Mouse (Mus musculus) cerebellum, postnatal 14 days (tissue): ENCODE data around the gene Fam71a.
"Not testable (repeated sequence)": the region's sequence is repeated elsewhere in the genome, so short reads cannot be mapped to it uniquely, and the experiment has no call there.

ENCODE experiments used
- DNase-seq, 2 experiments: peaks; one replicate each; pipeline ENCODE4 v3.0.0; 2021; ENCODE audit warnings: mixed read lengths in 2 of 2

Gene Fam71a

DNA sequence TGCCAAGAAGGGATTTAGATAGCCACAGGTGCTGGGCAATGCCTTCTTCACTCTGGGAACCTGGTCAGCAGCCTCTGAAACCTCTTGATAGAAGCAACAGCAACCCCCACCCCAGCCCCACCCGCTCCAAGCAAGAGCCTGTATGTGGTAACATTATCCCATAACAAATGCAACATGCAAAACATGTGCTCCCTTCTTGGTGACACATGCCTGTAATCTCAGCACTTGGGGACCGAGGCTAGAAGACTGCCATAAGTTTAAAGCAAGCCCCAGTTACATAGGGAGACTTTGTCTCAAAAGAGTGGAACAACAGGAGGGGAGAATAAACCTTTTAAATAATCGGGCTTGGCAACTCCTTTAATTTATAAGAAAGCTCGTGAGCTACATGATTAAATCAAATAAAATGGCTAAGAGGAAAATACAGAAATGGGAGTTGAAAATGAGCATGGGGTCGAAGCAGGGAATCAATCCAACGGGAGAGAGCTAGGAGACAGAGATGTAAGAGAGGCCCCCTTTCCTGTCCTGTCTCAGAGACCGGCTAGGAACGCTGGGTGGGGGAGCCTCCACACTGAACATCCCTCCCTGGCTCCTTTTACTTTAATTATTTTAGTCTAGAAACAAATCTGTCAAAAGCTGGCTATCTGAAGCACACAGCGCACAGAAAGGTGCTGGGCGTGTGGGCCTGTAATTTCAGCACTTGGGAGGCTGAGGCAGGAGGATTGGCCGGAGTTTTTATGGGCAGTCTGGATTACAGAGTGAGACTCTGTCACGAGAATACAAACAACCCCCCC is 17.0 kb upstream of the Fam71a start:
- DNase-seq = no peak

DNA sequence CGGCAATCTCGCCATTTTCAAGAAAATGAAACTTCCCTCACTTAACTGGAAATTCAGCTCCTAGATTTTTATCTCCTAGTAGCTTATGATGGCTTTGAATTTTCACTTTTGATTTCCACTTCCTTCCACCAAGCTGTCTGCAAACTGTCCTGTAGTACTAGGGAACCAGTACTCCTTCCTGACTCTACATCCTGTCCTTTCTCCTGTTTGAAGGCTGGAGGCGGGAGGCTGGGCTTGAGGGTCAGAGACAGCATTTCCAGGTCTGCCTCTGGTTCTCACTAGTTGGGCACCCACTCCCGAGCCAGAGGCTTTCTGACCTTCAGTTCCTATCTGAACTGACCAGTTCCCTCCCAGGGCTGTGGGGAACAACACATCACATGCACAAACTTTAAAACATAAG is 15.8 kb upstream of the Fam71a start:
- DNase-seq = no peak

DNA sequence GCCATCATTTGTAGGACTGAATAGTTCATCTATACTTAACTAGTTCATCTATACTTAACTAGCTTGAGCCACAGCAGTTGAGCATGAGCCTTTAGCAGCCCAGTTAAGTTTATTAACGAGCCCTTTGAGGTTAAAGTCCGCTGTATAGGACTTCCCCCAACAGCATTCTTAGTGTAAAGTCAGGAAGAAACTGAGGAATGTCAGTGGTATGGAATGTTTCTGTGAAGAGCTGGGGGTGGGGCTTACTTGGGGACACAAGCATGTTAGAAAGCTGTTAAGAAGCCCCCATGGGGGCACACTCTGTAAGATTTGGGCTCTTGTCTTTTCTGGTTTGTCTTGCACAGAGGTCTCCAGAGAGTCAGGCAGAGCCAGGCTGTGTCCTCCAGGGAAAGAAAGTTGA is 15.2 kb upstream of the Fam71a start:
- no peak for DNase-seq

DNA sequence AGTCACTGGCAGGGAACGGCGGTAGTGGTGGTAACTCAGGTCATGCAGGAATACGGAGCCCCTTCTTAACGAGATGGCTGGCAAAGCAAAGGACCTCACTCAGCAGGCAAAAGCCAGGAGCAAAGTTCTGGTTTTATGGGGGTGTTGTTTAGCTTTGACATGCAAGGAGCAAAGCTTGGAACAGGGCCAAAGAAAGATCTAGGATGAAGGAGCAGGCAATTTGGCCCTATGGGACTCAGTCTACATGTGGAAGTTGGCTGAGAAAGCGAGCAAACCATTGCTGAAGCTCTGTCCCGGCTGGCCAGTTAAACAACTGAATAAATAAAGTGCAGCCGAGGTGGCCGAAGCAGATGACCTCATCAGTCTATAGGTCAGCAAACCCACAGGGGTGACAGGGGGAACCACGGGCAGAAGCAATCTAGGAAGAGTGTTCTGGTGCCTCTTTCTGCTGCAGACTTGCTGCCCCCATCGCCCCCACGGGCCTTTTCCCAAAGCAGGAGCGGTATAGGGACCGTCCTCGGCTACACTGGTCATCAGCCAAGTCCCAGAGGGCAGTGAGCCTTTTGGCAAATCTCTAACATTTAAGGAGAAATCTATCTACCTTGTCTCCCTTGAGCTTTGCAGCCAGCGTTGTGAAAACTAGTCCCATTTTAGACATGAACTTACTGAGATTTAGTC is 14.0 kb upstream of the Fam71a start:
- DNase-seq = no peak

DNA sequence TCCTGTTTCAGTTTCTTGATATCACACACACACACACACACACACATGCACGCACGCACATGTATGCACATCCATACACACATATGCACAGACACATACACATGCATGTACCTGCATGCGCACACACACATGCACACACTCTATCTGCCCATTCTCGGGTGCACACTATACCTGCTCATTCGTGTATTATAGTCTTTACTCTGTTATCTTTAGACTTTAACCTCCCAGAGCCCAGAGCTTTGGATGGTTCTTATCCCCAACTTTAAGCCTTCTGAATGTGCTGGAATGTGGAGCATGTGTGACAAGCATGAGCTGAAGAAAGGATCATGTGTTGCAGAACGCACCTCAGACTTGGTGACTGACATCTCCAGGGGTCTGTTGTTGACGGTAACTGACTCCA is 12.3 kb upstream of the Fam71a start:
- DNase-seq = no peak

- peak; percentile 26 to 33 for DNase-seq
Observed at GRCm38 (mm10) chr1:191172487-191172886, 7.9 kb upstream of the Fam71a start.

DNA sequence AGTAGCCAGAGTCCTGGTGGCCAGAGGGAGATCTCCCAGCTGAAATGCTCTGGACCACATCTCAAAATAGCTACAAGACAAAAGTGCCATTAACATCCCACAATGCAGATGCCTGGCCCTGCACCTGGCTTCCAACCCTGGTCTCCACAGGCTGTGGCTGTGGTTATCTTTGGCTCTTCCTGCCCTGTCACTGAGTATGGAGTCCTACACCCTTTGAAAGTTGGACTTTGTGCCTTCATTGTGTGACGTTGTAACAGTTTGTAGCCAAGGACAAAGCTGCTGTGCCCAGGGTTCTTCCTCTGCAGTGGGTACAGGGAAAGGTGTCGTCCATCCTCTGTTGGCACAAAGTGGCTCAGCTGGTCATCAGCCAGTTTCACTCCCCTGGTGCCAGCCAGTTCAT is 5.8 kb upstream of the Fam71a start:
- DNase-seq = no peak

DNA sequence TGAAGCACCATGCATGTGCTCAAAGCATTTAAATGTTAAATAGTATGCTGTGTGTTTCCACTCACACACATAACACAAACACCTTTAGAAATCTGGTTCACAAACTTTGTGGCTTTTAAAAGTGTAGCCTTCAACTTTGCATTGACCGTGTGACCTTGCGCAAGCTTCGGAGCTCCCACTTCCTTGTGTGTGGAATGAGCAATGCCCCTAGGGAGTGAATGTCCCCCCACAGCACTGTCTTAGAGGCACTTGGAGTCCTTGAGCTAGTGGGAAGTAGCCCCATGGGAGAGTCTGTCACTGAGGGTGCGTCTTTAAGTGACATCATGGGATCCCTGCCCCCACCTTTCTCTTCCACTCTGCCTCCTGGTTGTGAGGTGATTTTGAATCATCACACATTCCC is 1.6 kb upstream of the Fam71a start:
- no peak for DNase-seq

- DNase-seq = no peak
Observed at GRCm38 (mm10) chr1:191154314-191154713, 10.3 kb downstream of the Fam71a start.

- DNase-seq = peak; percentile 53 to 57
Observed at GRCm38 (mm10) chr1:191153052-191153451, 11.6 kb downstream of the Fam71a start.

DNA sequence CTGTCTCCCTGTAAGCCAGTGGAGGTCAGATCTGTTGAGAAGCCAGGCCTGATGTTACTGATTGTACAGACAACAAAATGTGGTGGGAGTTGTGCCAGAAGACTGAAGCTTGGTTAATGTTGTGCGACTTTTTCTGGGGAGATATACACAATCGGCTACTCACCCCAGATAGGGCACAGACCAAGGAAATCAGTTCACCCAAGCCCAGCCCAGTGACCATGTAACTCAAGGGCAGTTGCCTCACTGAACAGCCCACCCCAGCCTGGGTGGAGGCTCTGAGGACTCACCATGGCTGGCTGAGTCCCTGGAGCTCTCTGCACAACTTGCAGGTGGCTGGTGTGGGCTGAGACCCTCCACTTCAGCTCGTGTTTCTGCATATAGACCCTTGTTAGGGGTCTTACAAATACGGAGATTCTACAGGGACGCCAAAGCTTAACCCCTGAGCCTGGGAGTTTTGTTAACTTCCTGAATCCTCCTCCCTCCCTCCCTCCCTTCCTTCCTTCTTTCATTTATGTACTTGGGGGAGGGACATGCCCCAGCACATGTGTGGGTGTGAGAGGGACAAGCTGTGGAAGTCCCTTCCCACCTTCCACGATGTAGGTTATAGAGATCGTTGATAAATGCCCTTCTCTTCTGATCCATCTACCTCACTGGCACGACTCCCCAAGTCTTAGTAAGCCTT is 13.6 kb downstream of the Fam71a start:
- DNase-seq = no peak

DNA sequence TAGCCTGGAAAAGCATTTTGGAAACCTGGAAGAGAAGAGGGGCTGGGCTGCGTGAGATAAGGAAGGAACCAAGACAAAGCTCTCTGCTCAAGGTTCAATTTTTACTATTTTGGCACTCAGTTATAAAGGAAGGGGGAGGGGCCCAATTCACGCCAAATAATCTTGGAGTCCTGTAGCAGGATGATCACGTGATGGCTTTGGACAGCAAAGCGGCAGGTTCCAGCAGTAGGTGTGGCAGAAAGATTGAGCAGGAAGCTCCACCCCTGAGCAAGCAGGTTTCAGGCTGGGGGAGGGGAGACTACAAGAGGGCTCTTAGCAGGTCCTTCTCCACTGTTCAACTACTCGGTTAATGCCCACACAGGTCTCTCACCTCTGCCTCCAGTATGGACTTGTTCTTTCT is 15.1 kb downstream of the Fam71a start:
- not testable (repeated sequence) for DNase-seq

DNA sequence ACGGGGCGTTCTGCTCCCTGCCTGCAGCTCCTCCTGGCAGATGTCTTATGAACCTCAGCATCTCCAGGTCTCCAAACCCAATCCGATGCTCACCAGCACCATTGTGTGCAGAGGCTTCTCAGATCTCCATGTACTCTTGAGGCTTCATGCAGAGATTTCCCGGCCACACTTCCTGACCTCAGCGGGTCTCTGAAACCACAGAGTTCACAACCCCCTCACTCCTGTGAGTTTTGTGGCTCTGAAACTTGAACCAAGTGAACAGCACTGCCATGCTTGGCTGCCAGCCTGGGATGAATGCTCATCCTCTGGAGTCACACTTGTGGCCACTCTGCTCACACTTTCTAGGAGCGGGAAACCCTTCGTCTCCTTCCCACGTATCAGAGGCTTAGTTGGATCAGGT is 23.6 kb downstream of the Fam71a start:
- no peak for DNase-seq

GRCm38 (mm10) chr1:191138874-191139495 is 25.6 kb downstream of the Fam71a start:
- DNase-seq = no peak

- no peak for DNase-seq
Observed at GRCm38 (mm10) chr1:191138436-191138835, 26.2 kb downstream of the Fam71a start.

- DNase-seq = no peak
Observed at GRCm38 (mm10) chr1:191135406-191135805, 29.2 kb downstream of the Fam71a start.

- no peak for DNase-seq
Observed at GRCm38 (mm10) chr1:191132934-191133333, 31.7 kb downstream of the Fam71a start.

GRCm38 (mm10) chr1:191132240-191132639 is 32.4 kb downstream of the Fam71a start:
- DNase-seq = no peak

GRCm38 (mm10) chr1:191131692-191132091 is 32.9 kb downstream of the Fam71a start:
- no peak for DNase-seq

GRCm38 (mm10) chr1:191125811-191126638 is 38.6 kb downstream of the Fam71a start:
- DNase-seq = peak; percentile 56 to 70

DNA sequence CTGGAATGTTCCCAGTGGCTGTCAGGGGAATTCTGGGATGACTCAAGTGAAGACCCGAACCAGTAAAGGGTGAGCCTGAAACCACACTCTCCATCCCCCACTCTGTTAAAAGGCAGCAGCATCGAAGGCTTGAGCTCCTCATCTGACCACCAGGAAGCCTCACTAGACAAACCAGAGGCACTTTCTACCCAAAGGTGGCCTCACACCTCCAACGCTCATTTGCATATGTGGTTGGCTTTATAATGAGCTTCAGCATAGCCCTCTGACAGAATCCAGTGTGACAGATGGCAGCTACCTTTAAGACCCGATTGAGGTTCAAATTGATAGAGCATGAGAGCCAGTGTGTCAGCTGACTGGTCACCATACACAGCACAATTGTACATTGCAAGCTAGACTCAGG is 40.3 kb downstream of the Fam71a start:
- no peak for DNase-seq

- no peak for DNase-seq
Observed at GRCm38 (mm10) chr1:191123696-191124095, 40.9 kb downstream of the Fam71a start.
